Mouse (Mus musculus) frontal cortex, adult 2 months (tissue): ENCODE results near the gene Tor1aip1. TPM values are rescaled to one million over a fixed set of nuclear protein-coding genes. Genes with fewer than 3 reads are reported as not detected.
A peak's percentile ranks its signal among the peaks of the same experiment; 100 is the strongest.
"Not testable (repeated sequence)": the region's sequence is repeated elsewhere in the genome, so short reads cannot be mapped to it uniquely, and the experiment has no call there.

Experiments
- DNase-seq, 2 experiments: peaks; one replicate each; pipeline ENCODE4 v3.0.0; 2022; ENCODE audit warnings: low spot score in 1 of 2; ENCODE audit errors: extremely low spot score in 1 of 2
- polyA plus RNA-seq: library from polyadenylated mRNA; depleted of rRNA; stranded (reverse); fragments of >200 nt; gene quantifications from 2 replicates; pipeline ENCODE4 v1.2.3, GENCODE M21; 2012; rRNA removed

The Tor1aip1 gene
- polyA plus RNA-seq = 21.4 and 22.3 TPM in 2 replicates

- peak; percentile 95 to 98 for DNase-seq
Measured at GRCm38 (mm10) chr1:156035930-156036737, at the start of gene Tor1aip1. Tor1aip1 (minus strand) TSS chr1:156036480.

- DNase-seq = peak; percentile 11 to 74
Measured at GRCm38 (mm10) chr1:156085770-156086169, 49.5 kb upstream of the Tor1aip1 start.

- DNase-seq = no peak
Measured at GRCm38 (mm10) chr1:156084603-156085002, 48.3 kb upstream of the Tor1aip1 start.

DNA sequence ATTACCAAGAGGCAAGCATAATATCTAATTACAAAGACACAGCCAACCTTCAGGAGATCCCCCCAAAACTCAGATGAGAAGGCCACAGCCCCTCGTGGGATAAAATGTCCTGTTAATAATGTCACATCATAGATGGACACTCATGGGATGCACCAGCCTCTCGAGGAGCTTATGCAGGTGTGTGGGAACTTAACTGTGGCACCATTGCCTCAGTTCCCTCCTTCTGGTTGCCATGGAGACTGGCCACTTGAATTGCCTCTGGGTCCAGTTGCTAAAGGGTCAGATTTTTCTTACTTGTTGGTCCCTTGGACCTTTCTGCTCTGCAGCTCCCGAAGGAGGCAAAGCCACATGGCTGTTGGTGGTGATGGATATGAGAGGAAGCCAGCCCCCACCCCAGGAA, 41.4 kb upstream of the Tor1aip1 start:
- no peak for DNase-seq

- no peak for DNase-seq
Measured at GRCm38 (mm10) chr1:156076474-156076873, 40.2 kb upstream of the Tor1aip1 start.

- no peak for DNase-seq
Measured at GRCm38 (mm10) chr1:156074575-156074974, 38.3 kb upstream of the Tor1aip1 start.

- DNase-seq = no peak
Measured at GRCm38 (mm10) chr1:156073169-156073821, 37.0 kb upstream of the Tor1aip1 start.

- no peak for DNase-seq
Measured at GRCm38 (mm10) chr1:156070106-156070505, 33.8 kb upstream of the Tor1aip1 start.

DNA sequence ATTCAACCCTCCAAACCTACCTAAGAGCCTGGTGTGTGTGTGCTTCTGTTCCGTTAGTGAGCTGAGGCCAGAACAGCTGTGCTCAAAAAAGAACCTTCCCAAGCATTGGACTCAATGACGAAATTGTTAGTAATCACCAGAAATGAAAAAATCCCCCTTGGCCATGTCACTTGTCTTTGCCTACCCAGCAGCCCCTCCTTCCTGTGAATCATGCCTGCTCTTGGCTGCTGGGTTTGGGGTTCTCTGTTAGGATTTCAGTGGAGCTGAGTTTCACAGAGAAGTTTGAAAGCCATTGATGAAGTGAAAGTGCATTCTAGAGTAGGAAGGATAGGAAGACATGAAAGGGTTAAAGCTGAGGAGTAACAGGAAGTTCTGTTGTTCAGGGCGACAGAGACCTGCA, 29.9 kb upstream of the Tor1aip1 start:
- DNase-seq = no peak

GRCm38 (mm10) chr1:156062193-156062592, 25.9 kb upstream of the Tor1aip1 start:
- no peak for DNase-seq

- no peak for DNase-seq
Measured at GRCm38 (mm10) chr1:156058207-156058606, 21.9 kb upstream of the Tor1aip1 start.

DNA sequence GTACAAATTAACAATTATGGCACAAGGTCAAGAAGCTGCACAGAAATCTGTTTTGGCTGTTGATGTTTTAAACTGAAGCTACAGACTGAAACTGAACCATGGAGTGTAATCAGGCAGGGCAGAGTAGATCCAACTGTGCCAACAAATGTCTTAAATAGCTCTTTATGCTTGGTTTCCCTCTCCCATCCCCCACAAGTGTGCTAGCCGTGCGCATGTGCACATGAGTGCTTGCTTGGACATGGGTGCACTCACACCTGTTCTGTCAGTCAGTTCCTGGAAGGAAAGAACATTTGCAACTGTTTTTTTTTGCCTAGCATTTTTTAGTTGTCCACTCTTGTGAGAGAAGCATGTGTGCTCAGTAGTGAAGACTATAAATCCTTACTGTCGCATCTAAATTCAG, 10.4 kb upstream of the Tor1aip1 start:
- DNase-seq = no peak

- no peak for DNase-seq
Measured at GRCm38 (mm10) chr1:156044211-156044611, 7.9 kb upstream of the Tor1aip1 start.

DNA sequence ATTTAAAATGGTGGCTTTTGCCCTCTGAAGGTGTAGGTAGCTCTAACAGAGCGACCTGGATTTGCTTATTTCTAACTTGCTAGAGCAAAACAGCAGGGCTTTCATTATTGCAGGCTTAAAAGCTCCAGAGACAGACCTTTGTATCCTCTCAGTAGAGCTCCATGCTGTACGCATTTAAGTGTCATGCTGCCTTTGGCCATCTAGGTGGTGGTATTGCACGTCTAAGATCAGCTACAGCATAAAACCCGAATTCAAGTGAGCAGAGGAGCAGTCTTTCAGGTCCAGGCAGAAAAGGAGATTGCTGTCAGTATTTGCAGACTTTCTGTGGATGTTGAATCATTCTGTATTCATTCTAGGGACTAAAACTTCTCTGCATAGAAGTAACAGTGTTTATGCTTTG, 6.7 kb upstream of the Tor1aip1 start:
- peak in 1 of 2 experiments; percentile 58 for DNase-seq

- no peak for DNase-seq
Measured at GRCm38 (mm10) chr1:156042481-156042880, 6.2 kb upstream of the Tor1aip1 start.

DNA sequence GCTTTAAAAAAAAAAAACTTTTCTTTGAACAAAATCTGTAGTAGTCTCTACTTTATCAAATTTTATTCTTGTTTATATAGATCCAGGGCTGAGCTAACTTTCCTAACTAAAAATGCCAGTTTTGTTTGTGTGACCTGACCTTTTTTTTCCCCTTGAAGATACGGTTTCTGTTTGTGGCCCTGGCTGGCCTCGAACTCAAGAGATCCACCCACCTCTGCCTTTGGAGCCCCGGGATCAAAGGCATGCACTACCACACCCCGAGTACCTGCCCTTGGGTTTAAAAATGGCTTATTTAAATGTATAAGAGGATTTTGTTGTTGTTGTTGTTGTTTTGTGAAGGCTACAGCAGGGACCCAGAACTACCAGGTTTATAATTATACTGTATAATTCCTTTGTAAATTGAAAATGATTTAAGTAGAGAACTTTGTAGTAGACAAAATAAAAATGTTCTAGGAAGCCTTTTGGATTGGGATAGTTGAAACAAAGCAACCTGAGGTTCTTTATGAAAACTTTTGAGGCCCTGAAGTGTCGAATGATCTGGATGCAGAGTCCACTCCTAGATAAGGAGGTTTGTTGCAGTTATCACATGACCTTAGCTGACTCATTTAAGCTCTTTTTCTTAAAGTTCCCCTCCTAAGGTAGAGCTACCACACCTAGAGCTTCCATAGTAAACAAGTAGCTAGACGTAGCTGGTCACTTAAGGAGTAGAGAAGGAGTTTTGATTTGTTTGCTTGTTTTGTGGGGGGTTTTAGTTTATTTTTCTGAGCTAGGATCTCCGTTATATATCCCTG, 5.4 kb upstream of the Tor1aip1 start:
- no peak for DNase-seq

DNA sequence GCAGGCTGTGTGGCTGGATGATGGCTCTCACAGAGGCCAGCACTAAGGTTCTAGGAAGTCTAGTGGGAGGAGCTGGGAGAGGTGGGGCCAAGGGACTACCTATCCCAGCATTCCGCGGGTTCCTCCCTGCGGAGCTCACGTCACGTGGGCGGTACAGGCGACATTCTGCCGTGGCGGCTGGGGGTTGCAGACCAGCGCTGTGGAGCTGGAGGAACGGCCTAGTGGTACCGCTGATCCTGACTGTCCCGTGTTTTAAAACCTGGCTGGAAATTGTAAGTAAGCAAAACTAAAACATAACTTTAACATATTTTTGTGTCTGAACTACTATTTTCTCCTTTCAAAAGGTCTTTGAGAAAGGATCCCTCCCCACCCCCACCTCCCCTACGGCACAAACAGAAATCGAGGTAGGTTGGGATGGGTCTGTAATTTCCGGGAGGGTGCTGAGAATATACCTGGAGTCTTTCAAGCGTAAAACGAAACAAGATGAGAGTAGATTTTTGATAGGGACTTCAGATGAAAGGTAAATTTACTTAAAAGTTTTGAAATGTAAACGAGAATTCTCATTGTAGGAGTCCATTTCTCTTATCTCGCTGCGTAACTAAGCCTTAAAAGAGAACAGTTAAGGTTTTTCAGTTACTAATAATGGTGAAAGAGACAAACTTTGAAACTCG, 4.6 kb upstream of the Tor1aip1 start:
- peak; percentile 82 to 93 for DNase-seq

DNA sequence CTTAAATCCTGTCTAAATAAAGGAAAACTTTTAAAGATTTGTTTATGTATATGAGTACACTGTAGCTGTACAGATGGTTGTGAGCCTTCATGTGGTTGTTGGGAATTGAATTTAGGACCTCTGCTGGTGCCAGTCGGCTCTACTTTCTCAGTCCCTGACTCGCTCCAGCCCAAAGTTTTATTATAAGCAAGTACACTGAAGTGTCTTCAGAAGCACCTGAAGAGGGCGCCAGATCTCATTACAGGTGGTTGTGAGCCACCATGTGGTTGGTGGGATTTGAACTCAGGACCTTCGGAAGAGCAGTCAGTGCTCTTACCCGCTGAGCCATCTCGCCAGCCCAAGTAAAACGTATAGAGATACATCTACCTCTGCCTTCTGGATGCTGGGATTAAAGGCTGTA, 3.7 kb upstream of the Tor1aip1 start:
- not testable (repeated sequence) for DNase-seq

DNA sequence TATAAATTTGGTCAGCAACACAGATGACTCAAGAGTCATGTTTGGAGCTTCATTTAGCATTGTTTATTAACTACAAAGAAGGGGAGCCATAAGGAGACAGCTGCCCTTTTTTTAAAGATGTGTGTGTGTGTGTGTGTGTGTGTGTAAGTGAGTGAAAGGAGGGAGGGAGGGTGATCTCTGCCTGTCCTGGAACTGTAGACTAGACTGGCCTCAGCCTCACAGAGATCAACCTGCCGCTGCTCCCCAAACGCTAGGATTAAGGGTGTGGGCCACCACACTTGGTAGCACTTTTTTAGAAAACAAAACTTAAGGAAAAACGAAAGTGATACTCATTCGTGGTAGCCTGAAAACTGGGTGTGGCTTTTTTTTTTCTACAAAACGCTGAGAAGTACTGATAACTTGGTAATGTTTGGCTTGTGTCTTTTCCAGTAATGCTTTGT, 884 bp upstream of the Tor1aip1 start:
- DNase-seq = no peak

- DNase-seq = peak in 1 of 2 experiments; percentile 7
Measured at GRCm38 (mm10) chr1:156035269-156035929, 881 bp downstream of the Tor1aip1 start, which contains the start of gene Tor1aip2. Tor1aip2 (plus strand) TSS chr1:156035403.
